Mouse (Mus musculus): ENCODE results near the gene Dennd2a.

- TF ChIP-seq POLR2A (IDR thresholded peaks at IDR 0.05; ENCODE audit: insufficient read length, low read depth) (no peak), CEBPB (IDR thresholded peaks at IDR 0.05; ENCODE audit: insufficient read depth, poor library complexity, severe bottlenecking) (no peak), USF1 (IDR thresholded peaks at IDR 0.05; ENCODE audit: low read depth) (no peak), REST (IDR thresholded peaks at IDR 0.05; ENCODE audit: insufficient read depth, insufficient read length) (no peak), MAX (IDR thresholded peaks at IDR 0.05; ENCODE audit: low read depth) (no peak), TCF12 (IDR thresholded peaks at IDR 0.05; ENCODE audit: insufficient read depth, poor library complexity, severe bottlenecking) (no peak), E2F4 (IDR thresholded peaks at IDR 0.05; ENCODE audit: insufficient read depth) (no peak), MYOG (IDR thresholded peaks at IDR 0.05; ENCODE audit: control insufficient read depth in 1 of 3, insufficient read depth in 1 of 3, insufficient read length in 2 of 3, low read depth in 2 of 3) (no peak)
These were observed 117.5 kb downstream of the Dennd2a start for GRCm38 (mm10) chr6:39440207-39440606.
